Mouse (Mus musculus) megakaryocyte, embryonic 14.5 days (primary cell): ENCODE measurements at regions not wholly inside any gene's neighbourhood (a gene's known extent, or its start where the extent isn't known, plus 50 kb on each side); places are given as distances from the start of the nearest gene placed in this dataset.

ENCODE experiments used
- FLI1 ChIP-seq: IDR thresholded peaks from 2 replicates; pipeline ENCODE4 v1.6.1; 2012; ENCODE audit warnings: low read length, inconsistent platforms, mixed read lengths
- GATA1 ChIP-seq: IDR thresholded peaks from 3 replicates; pipeline ENCODE4 v1.6.1; 2012; ENCODE audit warnings: mixed read lengths, low read length, inconsistent platforms, borderline replicate concordance

- TF ChIP-seq GATA1 (no peak), FLI1 (no peak)
These were observed 53.4 kb upstream of the Enpp6 start for GRCm38 (mm10) chr8:46933256-46933655.
